Mouse (Mus musculus) liver, embryonic 15.5 days (tissue): ENCODE results near the gene Deaf1. TPM values are rescaled to one million over a fixed set of nuclear protein-coding genes. Genes with fewer than 3 reads are reported as not detected.
"Not testable (repeated sequence)": the region's sequence is repeated elsewhere in the genome, so short reads cannot be mapped to it uniquely, and the experiment has no call there.

Experiments used
- ATAC-seq: fragments of 200-750 bp; cut with Nextera tagmentation; 2 replicates; pipeline ENCODE4 v1.8.0; 2017; ENCODE audit warnings: moderate number of reproducible peaks, mild to moderate bottlenecking, moderate library complexity; ENCODE audit not compliant: insufficient read depth
- H3K27ac ChIP-seq: fragments of 300-500 bp; sonication (generic); replicated peaks from 2 replicates; pipeline ENCODE4 v1.5.1; 2015; ENCODE audit warnings: mild to moderate bottlenecking, inconsistent platforms
- H3K27me3 ChIP-seq: fragments of 300-500 bp; sonication (generic); 2 replicates; pipeline ENCODE4 v1.6.1; 2015; ENCODE audit warnings: mild to moderate bottlenecking, inconsistent platforms
- H3K36me3 ChIP-seq: fragments of 300-500 bp; sonication (generic); replicated peaks from 2 replicates; pipeline ENCODE4 v1.6.1; 2015; ENCODE audit warnings: moderate library complexity, mild to moderate bottlenecking, inconsistent platforms
- H3K4me1 ChIP-seq: fragments of 300-500 bp; sonication (generic); replicated peaks from 2 replicates; pipeline ENCODE4 v1.6.1; 2015; ENCODE audit warnings: inconsistent platforms
- H3K4me2 ChIP-seq: fragments of 300-500 bp; sonication (generic); 2 replicates; pipeline ENCODE4 v1.6.1; 2015; ENCODE audit warnings: moderate library complexity, mild to moderate bottlenecking, inconsistent platforms
- H3K4me3 ChIP-seq: fragments of 300-500 bp; sonication (generic); replicated peaks from 2 replicates; pipeline ENCODE4 v1.5.1; 2015; ENCODE audit warnings: mild to moderate bottlenecking, inconsistent platforms
- H3K9ac ChIP-seq: fragments of 300-500 bp; sonication (generic); 2 replicates; pipeline ENCODE4 v1.6.1; 2015; ENCODE audit warnings: moderate library complexity, mild to moderate bottlenecking, inconsistent platforms
- H3K9me3 ChIP-seq: fragments of 300-500 bp; sonication (generic); replicated peaks from 2 replicates; pipeline ENCODE4 v1.6.1; 2016; ENCODE audit warnings: inconsistent platforms
- WGBS: fragments of 180-500 bp; shearing (Covaris S2); methylation state at CpG from one replicate; pipeline ENCODE4 v1.1.7; 2015; ENCODE audit warnings: mixed read lengths; ENCODE audit not compliant: insufficient replicate concordance; 5-methylcytosine and 5-hydroxymethylcytosine counted together
- polyA plus RNA-seq: library from polyadenylated mRNA; unstranded; fragments of >200 nt; fragmentation: Nextera tagmentation; extraction: Ambion mirVana; gene quantifications from 2 replicates; pipeline ENCODE4 v1.2.1, GENCODE M21; 2015

The Deaf1 gene
- polyA plus RNA-seq, 1 experiment from 2014 or later: 13.4 TPM

- peaks cover 97% of the 10 kb centered on the region for H3K36me3 ChIP-seq
- H3K27me3 ChIP-seq: no peaks in the 10 kb centered on the region
- H3K4me1 ChIP-seq: no peaks in the 10 kb centered on the region
- WGBS: 76% methylated on average over 10 of the region's 10 CpGs
- H3K27ac ChIP-seq: no peak overlapping the region
- no peak overlapping the region for H3K4me3 ChIP-seq
- ATAC-seq: no peak
- no peaks in the 10 kb centered on the region for H3K9me3 ChIP-seq
- no peak overlapping the region for H3K4me2 ChIP-seq
- H3K9ac ChIP-seq: no peak overlapping the region
These were observed 71.3 kb downstream of the Deaf1 start for GRCm38 (mm10) chr7:141256159-141256558.

DNA sequence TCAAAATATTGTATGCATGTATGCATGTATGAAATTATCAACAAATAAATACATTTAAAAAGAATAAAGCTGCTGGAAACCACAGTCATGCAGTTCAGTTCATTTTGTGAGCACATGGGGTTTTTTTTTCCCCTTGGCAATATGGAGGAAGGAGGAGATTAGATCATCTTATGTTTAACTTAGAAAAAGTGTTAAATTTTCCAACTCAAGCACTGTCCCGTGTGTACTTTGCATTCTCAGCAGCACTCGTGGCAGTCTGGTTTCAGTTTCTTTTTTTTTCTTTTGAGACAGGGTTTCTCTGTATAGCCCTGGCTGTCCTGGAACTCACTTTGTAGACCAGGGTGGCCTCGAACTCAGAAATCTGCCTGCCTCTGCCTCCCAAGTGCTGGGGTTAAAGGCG, 77.0 kb downstream of the Deaf1 start:
- peaks cover 98% of the 10 kb centered on the region for H3K36me3 ChIP-seq
- not testable (repeated sequence) for H3K9ac ChIP-seq, H3K9me3 ChIP-seq, H3K27me3 ChIP-seq, H3K4me1 ChIP-seq, H3K4me2 ChIP-seq, H3K4me3 ChIP-seq, ATAC-seq, H3K27ac ChIP-seq
- 81% methylated on average over 4 of the region's 4 CpGs for WGBS

Other genes starting within 250 kb of the Deaf1 start
- 0.54 and 0.84 TPM in 2 replicates for gene Pkp3, start 249.5 kb downstream of the Deaf1 start, polyA plus RNA-seq
- gene Sigirr, start 227.1 kb downstream of the Deaf1 start, polyA plus RNA-seq: 22.1 and 28.1 TPM in 2 replicates
- gene Ano9, start 209.9 kb downstream of the Deaf1 start, polyA plus RNA-seq: 0.99 and 1.5 TPM in 2 replicates
- gene Ptdss2, start 205.3 kb downstream of the Deaf1 start, polyA plus RNA-seq: 138 and 140 TPM in 2 replicates
- gene Rnh1, start 154.8 kb downstream of the Deaf1 start, polyA plus RNA-seq: 64.3 and 76.1 TPM in 2 replicates
- 83.0 and 98.2 TPM in 2 replicates for gene Hras, start 133.7 kb downstream of the Deaf1 start, polyA plus RNA-seq
- gene Lrrc56, start 133.5 kb downstream of the Deaf1 start, polyA plus RNA-seq: 11.0 and 12.1 TPM in 2 replicates
- 0.60 and 0.91 TPM in 2 replicates for gene Lmntd2, start 113.6 kb downstream of the Deaf1 start, polyA plus RNA-seq
- gene Rassf7, start 111.8 kb downstream of the Deaf1 start, polyA plus RNA-seq: 27.3 and 33.4 TPM in 2 replicates
- gene Phrf1, start 98.9 kb downstream of the Deaf1 start, polyA plus RNA-seq: 26.7 and 32.6 TPM in 2 replicates
- 10.7 and 12.8 TPM in 2 replicates for gene Irf7, start 61.2 kb downstream of the Deaf1 start, polyA plus RNA-seq
- gene Cdhr5, start 50.9 kb downstream of the Deaf1 start, polyA plus RNA-seq: 0.46 and 0.47 TPM in 2 replicates
- 0.35 and 0.47 TPM in 2 replicates for gene Sct, start 48.6 kb downstream of the Deaf1 start, polyA plus RNA-seq
- gene Drd4, start 35.7 kb downstream of the Deaf1 start, polyA plus RNA-seq: not detected in 2 replicates
- gene Tmem80, start within 50 bp of the Deaf1 start, polyA plus RNA-seq: 14.8 and 15.8 TPM in 2 replicates
- 16.6 and 24.3 TPM in 2 replicates for gene Eps8l2, start 11.2 kb upstream of the Deaf1 start, polyA plus RNA-seq
- gene Taldo1, start 64.5 kb upstream of the Deaf1 start, polyA plus RNA-seq: 409 and 415 TPM in 2 replicates
- 15.0 and 15.7 TPM in 2 replicates for gene Gatd1, start 86.4 kb upstream of the Deaf1 start, polyA plus RNA-seq
- gene Cend1, start 101.8 kb upstream of the Deaf1 start, polyA plus RNA-seq: not detected in 2 replicates
- 18.7 and 20.5 TPM in 2 replicates for gene Slc25a22, start 110.2 kb upstream of the Deaf1 start, polyA plus RNA-seq
- 10.3 and 10.7 TPM in 2 replicates for gene Pidd1, start 116.3 kb upstream of the Deaf1 start, polyA plus RNA-seq
- 591 and 741 TPM in 2 replicates for gene Rplp2, start 119.7 kb upstream of the Deaf1 start, polyA plus RNA-seq
- gene Pnpla2, start 127.5 kb upstream of the Deaf1 start, polyA plus RNA-seq: 13.9 and 15.3 TPM in 2 replicates
- 3.9 and 5.2 TPM in 2 replicates for gene Cracr2b, start 133.4 kb upstream of the Deaf1 start, polyA plus RNA-seq
- 5.0 and 6.3 TPM in 2 replicates for gene Cd151, start 139.7 kb upstream of the Deaf1 start, polyA plus RNA-seq
- 41.7 and 43.9 TPM in 2 replicates for gene Polr2l, start 147.4 kb upstream of the Deaf1 start, polyA plus RNA-seq
- 47.7 and 55.0 TPM in 2 replicates for gene Tspan4, start 147.6 kb upstream of the Deaf1 start, polyA plus RNA-seq
- gene Chid1, start 212.2 kb upstream of the Deaf1 start, polyA plus RNA-seq: 25.2 and 27.9 TPM in 2 replicates
- 67.6 and 73.8 TPM in 2 replicates for gene Ap2a2, start 234.5 kb upstream of the Deaf1 start, polyA plus RNA-seq